Mouse (Mus musculus) CH12.LX (cell line): Measurements from ENCODE around the gene Tbr1.

Experiments
- E2F4 ChIP-seq: IDR thresholded peaks from 2 replicates; pipeline ENCODE4 v1.6.1; 2011; ENCODE audit warnings: low read depth, low read length, improper control_type of control experiment; ENCODE audit not compliant: insufficient replicate concordance
- EP300 ChIP-seq: IDR thresholded peaks from 2 replicates; pipeline ENCODE4 v1.6.1; 2011; ENCODE audit warnings: low read length, improper control_type of control experiment
- HCFC1 ChIP-seq: IDR thresholded peaks from 2 replicates; pipeline ENCODE4 v1.6.1; 2012; ENCODE audit warnings: low read depth, mild to moderate bottlenecking, inconsistent platforms, low read length, improper control_type of control experiment
- KAT2A ChIP-seq: IDR thresholded peaks from 2 replicates; pipeline ENCODE4 v1.6.1; 2012; ENCODE audit warnings: low read length, improper control_type of control experiment, inconsistent platforms; ENCODE audit not compliant: insufficient replicate concordance
- MXI1 ChIP-seq: IDR thresholded peaks from 2 replicates; pipeline ENCODE4 v1.6.1; 2011; ENCODE audit warnings: mild to moderate bottlenecking, low read depth, low read length, improper control_type of control experiment
- POLR2A ChIP-seq: IDR thresholded peaks from 2 replicates; pipeline ENCODE4 v1.6.1; 2011; ENCODE audit warnings: low read depth, mild to moderate bottlenecking, improper control_type of control experiment, low read length
- POLR2AphosphoS2 ChIP-seq: IDR thresholded peaks from 2 replicates; pipeline ENCODE4 v1.6.1; 2011; ENCODE audit warnings: low read depth, low read length, improper control_type of control experiment
- RAD21 ChIP-seq: IDR thresholded peaks from 2 replicates; pipeline ENCODE4 v1.6.1; 2011; ENCODE audit warnings: low read depth, mild to moderate bottlenecking, low read length, improper control_type of control experiment, moderate library complexity
- ZC3H11A ChIP-seq: IDR thresholded peaks from 2 replicates; pipeline ENCODE4 v1.6.1; 2012; ENCODE audit warnings: low read depth, mild to moderate bottlenecking, inconsistent platforms, low read length, improper control_type of control experiment

DNA sequence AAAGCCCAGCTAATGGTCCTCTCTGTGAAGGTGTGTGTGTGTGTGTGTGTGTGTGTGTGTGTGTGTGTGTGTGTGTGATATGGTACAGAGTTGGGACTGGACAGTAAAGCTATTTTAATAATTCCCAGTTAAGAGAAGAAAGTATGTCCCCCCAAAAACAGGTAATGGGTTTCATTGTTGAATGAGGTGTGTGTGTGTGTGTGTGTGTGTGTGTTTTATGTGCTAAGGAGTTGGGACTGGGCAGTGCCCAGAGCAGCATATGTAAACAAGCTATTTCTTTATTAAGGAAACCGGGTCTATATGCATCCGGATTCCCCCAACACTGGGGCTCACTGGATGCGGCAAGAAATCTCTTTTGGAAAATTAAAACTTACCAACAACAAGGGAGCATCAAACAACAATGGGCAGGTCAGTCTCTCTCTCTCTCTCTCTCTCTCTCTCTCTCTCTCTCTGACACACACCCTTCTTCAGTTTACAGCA lies 3.7 kb downstream of the Tbr1 start:
- TF ChIP-seq MXI1 (no peak), RAD21 (no peak), POLR2A (no peak), ZC3H11A (no peak), EP300 (no peak), HCFC1 (no peak), KAT2A (no peak), E2F4 (no peak), POLR2AphosphoS2 (no peak)
